In genomic region chr6:145379175-145379574, GRCm38 (mm10) we compare ENCODE assay signal across 11 mouse cellular contexts.
DNase-seq lines count a peak whose midpoint lies in the region; ATAC-seq and TF ChIP-seq lines count a peak whose summit lies in the region.
"Had no signal": no experiment of that assay in that cellular context is flagged by ENCODE, and none has a peak within 500 bp of the region (broad histone marks: within the 10 kb centered on the region; RNA-seq: fewer than 3 reads in every experiment).

No protein-coding gene starts in this region.

- 33% methylated on average over 6 of the region's 6 CpGs for WGBS in neural tube, embryonic 13.5 days
- 26% methylated on average over 6 of the region's 6 CpGs for WGBS in neural tube, embryonic 15.5 days

- H3K27me3 ChIP-seq in neural tube, embryonic 13.5 days = no peaks in the 10 kb centered on the region
- H3K27me3 ChIP-seq in neural tube, embryonic 15.5 days (replicated peaks) = no peaks in the 10 kb centered on the region
- H3K27me3 ChIP-seq: embryonic facial prominence, embryonic 15.5 days had no signal

- H3K4me2 ChIP-seq in neural tube, embryonic 13.5 days = no peak overlapping the region
- no peak overlapping the region for H3K4me2 ChIP-seq in neural tube, embryonic 15.5 days
- H3K4me2 ChIP-seq: embryonic facial prominence, embryonic 15.5 days had no signal

- H3K4me3 ChIP-seq in neural tube, embryonic 13.5 days = no peak overlapping the region
- no peak overlapping the region for H3K4me3 ChIP-seq in neural tube, embryonic 15.5 days (replicated peaks)
- H3K4me3 ChIP-seq in gastrocnemius, adult 2 months = no peak overlapping the region
- H3K4me3 ChIP-seq: embryonic facial prominence, embryonic 15.5 days had no signal

- no peak for TF ChIP-seq CTCF in gastrocnemius, adult 2 months (IDR thresholded peaks at IDR 0.05)

- intact Hi-C loops in gastrocnemius, adult 2 months (cut with DNase I) = no loop called here

- peak; percentile 36 for DNase-seq in brain, adult 2 months (ENCODE audit: low read depth, low spot score)
- peak; percentile 47 for DNase-seq in induced T-regulatory cell, adult 2 months (ENCODE audit: low read depth)
- DNase-seq in lung, postnatal 4 days = peak; percentile 38 to 68
- no peak for DNase-seq in adrenal gland, adult (ENCODE audit: inconsistent age in 2 of 2, low spot score in 1 of 2)
- no peak for DNase-seq in gastrocnemius, adult 2 months
- DNase-seq in layer of hippocampus, postnatal 25 days (ENCODE audit: extremely low spot score in 1 of 2, low spot score in 1 of 2) = no peak
- DNase-seq: right cerebral cortex, postnatal 4 days had no signal

- no peak overlapping the region for H3K9ac ChIP-seq in neural tube, embryonic 13.5 days
- H3K9ac ChIP-seq in neural tube, embryonic 15.5 days (replicated peaks) = no peak overlapping the region
- H3K9ac ChIP-seq: embryonic facial prominence, embryonic 15.5 days had no signal

- H3K27ac ChIP-seq in neural tube, embryonic 13.5 days (replicated peaks) = peak overlapping the region; percentile 80
- H3K27ac ChIP-seq in neural tube, embryonic 15.5 days (replicated peaks) = no peak overlapping the region
- no peak overlapping the region for H3K27ac ChIP-seq in gastrocnemius, adult 2 months
- H3K27ac ChIP-seq: embryonic facial prominence, embryonic 15.5 days had no signal

- ATAC-seq in neural tube, embryonic 13.5 days (ENCODE audit: low read depth) = no peak
- no peak for ATAC-seq in neural tube, embryonic 15.5 days (ENCODE audit: low FRiP score)
- ATAC-seq: intestine, embryonic 16.5 days had no signal

- H3K36me3 ChIP-seq in neural tube, embryonic 13.5 days = no peaks in the 10 kb centered on the region
- H3K36me3 ChIP-seq in neural tube, embryonic 15.5 days = no peaks in the 10 kb centered on the region
- H3K36me3 ChIP-seq: embryonic facial prominence, embryonic 15.5 days had no signal

- peaks cover 48% of the 10 kb centered on the region for H3K4me1 ChIP-seq in neural tube, embryonic 13.5 days (replicated peaks)
- H3K4me1 ChIP-seq in neural tube, embryonic 15.5 days = peaks cover 22% of the 10 kb centered on the region

- no peaks in the 10 kb centered on the region for H3K9me3 ChIP-seq in neural tube, embryonic 13.5 days
- no peaks in the 10 kb centered on the region for H3K9me3 ChIP-seq in neural tube, embryonic 15.5 days (replicated peaks)
- H3K9me3 ChIP-seq: embryonic facial prominence, embryonic 15.5 days had no signal

Comparison
In these comparisons a context has a peak if more than half of its experiments do, and no peak if none do; other contexts are left out.
1. DNase-seq: peak in brain, adult 2 months (single experiment), induced T-regulatory cell, adult 2 months (single experiment) and lung, postnatal 4 days (2 of 2); none in adrenal gland, adult (0 of 2), gastrocnemius, adult 2 months (single experiment) and layer of hippocampus, postnatal 25 days (0 of 2).